Mouse (Mus musculus) stomach, postnatal 0 days (tissue): ENCODE measurements around the gene Adk. TPM values are rescaled to one million over a fixed set of nuclear protein-coding genes. Genes with fewer than 3 reads are reported as not detected.

Experiments used
- ATAC-seq: fragments of 200-750 bp; cut with Nextera tagmentation; 2 replicates; pipeline ENCODE4 v1.8.0; 2017; ENCODE audit not compliant: low FRiP score, low TSS enrichment
- DNase-seq: peaks from one replicate; pipeline ENCODE4 v3.0.0-alpha.2; 2016; ENCODE audit warnings: low spot score
- H3K27ac ChIP-seq: fragments of 300-500 bp; sonication (generic); replicated peaks from 2 replicates; pipeline ENCODE4 v1.5.1; 2014; ENCODE audit warnings: mild to moderate bottlenecking, control low read depth
- H3K27me3 ChIP-seq: fragments of 300-500 bp; sonication (generic); 2 replicates; pipeline ENCODE4 v1.6.1; 2014; ENCODE audit warnings: low read length; ENCODE audit not compliant: control insufficient read depth, insufficient read depth
- H3K36me3 ChIP-seq: fragments of 300-500 bp; sonication (generic); 2 replicates; pipeline ENCODE4 v1.6.1; 2014; ENCODE audit warnings: low read length, mixed read lengths; ENCODE audit not compliant: control insufficient read depth, insufficient read depth
- H3K4me1 ChIP-seq: fragments of 300-500 bp; sonication (generic); replicated peaks from 2 replicates; pipeline ENCODE4 v1.6.1; 2014; ENCODE audit warnings: antibody characterized with exemption; ENCODE audit not compliant: control insufficient read depth, insufficient read depth
- H3K4me2 ChIP-seq: fragments of 300-500 bp; sonication (generic); replicated peaks from 2 replicates; pipeline ENCODE4 v1.6.1; 2014; ENCODE audit warnings: low read depth, mild to moderate bottlenecking, control low read depth, moderate library complexity
- H3K4me3 ChIP-seq: fragments of 300-500 bp; sonication (generic); 2 replicates; pipeline ENCODE4 v1.5.1; 2014; ENCODE audit warnings: low read depth, low read length, control low read depth
- H3K9ac ChIP-seq: fragments of 300-500 bp; sonication (generic); 2 replicates; pipeline ENCODE4 v1.6.1; 2014; ENCODE audit warnings: mild to moderate bottlenecking, low read length, control low read depth, mixed read lengths
- H3K9me3 ChIP-seq: fragments of 300-500 bp; sonication (generic); 2 replicates; pipeline ENCODE4 v1.6.1; 2016; ENCODE audit warnings: low read length; ENCODE audit not compliant: control insufficient read depth
- CTCF ChIP-seq: IDR thresholded peaks from 2 replicates; pipeline ENCODE4 v1.5.1; 2016; ENCODE audit warnings: antibody characterized with exemption, low read depth, mild to moderate bottlenecking, moderate library complexity
- WGBS: fragments of 180-500 bp; shearing (Covaris S2); extraction: QIAGEN DNeasy Blood & Tissue Kit; methylation state at CpG from one replicate; pipeline ENCODE4 v1.1.7; 2014; 5-methylcytosine and 5-hydroxymethylcytosine counted together
- polyA plus RNA-seq: library from polyadenylated mRNA; unstranded; fragments of >200 nt; fragmentation: Nextera tagmentation; extraction: Ambion mirVana; gene quantifications from 2 replicates; pipeline ENCODE4 v1.2.1, GENCODE M21; 2015

The Adk gene
- polyA plus RNA-seq, 1 experiment from 2014 or later = 106 TPM

DNA sequence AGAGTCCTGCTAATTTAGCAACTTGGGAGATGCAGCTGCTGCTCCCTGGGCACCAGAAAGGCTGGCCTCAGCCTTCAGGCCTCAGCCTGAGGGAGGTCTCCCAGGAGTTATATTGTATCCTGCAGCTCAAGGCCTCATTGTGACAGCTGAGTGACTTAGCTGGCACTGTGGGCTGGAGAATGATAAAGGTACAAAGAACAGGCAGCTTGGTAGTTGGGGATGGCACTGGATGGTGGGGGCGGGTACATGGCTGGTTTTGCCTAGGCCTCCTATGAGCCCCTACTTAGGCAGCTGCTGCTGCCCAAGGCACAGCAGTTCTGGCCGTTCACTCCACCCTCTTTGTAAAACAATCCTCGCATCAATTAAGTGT is 436.7 kb downstream of the Adk start:
- Histone ChIP-seq H3K27me3 (no peaks in the 10 kb centered on the region), H3K4me1 (no peaks in the 10 kb centered on the region), H3K4me2 (no peak overlapping the region), H3K9ac (no peak overlapping the region), H3K36me3 (no peaks in the 10 kb centered on the region), H3K4me3 (no peak overlapping the region), H3K27ac (no peak overlapping the region), H3K9me3 (no peaks in the 10 kb centered on the region)
- no peak for TF ChIP-seq CTCF
- WGBS = 84% methylated on average over 3 of the region's 3 CpGs
- no peak for ATAC-seq
- no peak for DNase-seq

DNA sequence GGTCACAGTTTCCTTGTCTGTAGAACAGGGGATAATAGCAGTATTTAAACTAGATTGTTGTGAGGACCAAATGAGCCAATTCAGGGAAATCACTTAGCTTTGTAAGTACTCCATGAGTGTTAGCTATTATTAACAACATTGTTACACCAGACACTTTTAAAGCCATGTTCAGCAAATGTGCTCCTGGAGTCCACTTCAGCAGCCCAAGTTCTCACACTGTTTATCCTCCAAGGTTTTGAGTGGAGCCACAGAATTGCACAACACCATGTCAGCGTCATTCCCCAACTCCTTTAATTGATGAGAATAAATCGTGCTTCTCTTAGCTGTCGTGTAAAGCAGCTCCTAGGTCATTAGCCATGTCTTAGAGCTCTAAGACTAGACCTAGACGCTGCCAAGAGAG is 437.8 kb downstream of the Adk start:
- Histone ChIP-seq H3K27me3 (no peaks in the 10 kb centered on the region), H3K27ac (no peak overlapping the region), H3K4me3 (no peak overlapping the region), H3K36me3 (no peaks in the 10 kb centered on the region), H3K4me2 (no peak overlapping the region), H3K9ac (no peak overlapping the region), H3K9me3 (no peaks in the 10 kb centered on the region), H3K4me1 (no peaks in the 10 kb centered on the region)
- ATAC-seq (no peak), DNase-seq (no peak)
- 47% methylated on average over 4 of the region's 4 CpGs for WGBS
- no peak for TF ChIP-seq CTCF

Other genes with a start within 250 kb of the Adk start
- gene Plau, start 215.9 kb upstream of the Adk start, polyA plus RNA-seq = 2.1 and 3.1 TPM in 2 replicates
- gene Vcl, start 123.2 kb upstream of the Adk start, polyA plus RNA-seq = 52.0 and 54.5 TPM in 2 replicates
- gene Ap3m1, start 66 bp upstream of the Adk start, polyA plus RNA-seq = 42.7 and 46.8 TPM in 2 replicates